ENCODE assay signal across 7 mouse cellular contexts in the genomic region with DNA sequence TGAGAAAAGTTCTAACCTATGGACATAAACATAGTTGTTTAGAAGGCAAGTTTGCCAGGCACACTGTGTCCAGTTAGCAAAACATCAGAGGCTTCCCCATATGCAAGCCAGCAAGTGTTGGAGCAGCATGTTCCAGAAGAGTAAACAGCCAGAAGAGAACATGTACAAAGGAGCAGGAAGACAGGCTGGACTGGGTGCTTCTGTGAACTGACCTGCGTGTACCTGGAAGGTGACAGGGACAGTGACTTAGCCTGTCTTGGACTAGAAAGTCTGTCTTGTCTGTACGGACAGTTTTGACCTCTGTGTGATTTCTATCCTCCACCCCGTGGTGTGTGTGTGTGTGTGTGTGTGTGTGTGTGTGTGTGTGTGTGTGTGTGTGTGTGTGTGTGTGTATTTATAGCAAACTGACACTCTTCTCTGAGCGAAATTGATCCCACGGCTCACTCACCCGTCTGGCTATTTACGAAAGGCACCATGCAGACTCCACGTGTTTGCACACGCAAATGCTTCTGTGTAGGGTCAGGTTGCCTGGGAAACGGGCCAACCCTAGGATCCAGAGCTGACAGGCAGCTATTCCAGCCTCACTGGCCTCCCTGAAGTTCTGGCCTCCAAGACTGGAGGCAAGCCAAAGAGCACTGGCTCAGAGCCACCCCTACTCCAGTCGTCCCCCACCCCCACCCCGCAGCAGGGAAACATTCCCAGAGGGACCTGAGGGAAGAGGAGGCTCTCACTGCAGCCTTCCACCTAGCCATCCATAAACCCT. TPM values are rescaled to one million over a fixed set of nuclear protein-coding genes. Genes with fewer than 3 reads are reported as not detected.
DNase-seq lines count a peak whose midpoint lies in the region; ATAC-seq lines count a peak whose summit lies in the region.

No protein-coding gene starts in this region.

- 17% methylated on average over 12 of the region's 12 CpGs for WGBS in forebrain, embryonic 13.5 days
- WGBS in heart, embryonic 16.5 days = 17% methylated on average over 12 of the region's 12 CpGs
- WGBS in neural tube, embryonic 11.5 days = 31% methylated on average over 12 of the region's 12 CpGs

- H3K4me2 ChIP-seq in forebrain, embryonic 13.5 days = peak overlapping the region; percentile 14; the same call in 1 of the 2 replicates
- peak overlapping the region; percentile 32; the same call in 1 of the 2 replicates for H3K4me2 ChIP-seq in heart, embryonic 16.5 days (ENCODE audit: low read depth, low read length)
- no peak overlapping the region for H3K4me2 ChIP-seq in neural tube, embryonic 11.5 days (ENCODE audit: low read depth)

- H3K9me3 ChIP-seq in forebrain, embryonic 13.5 days (replicated peaks) = no peaks in the 10 kb centered on the region
- H3K9me3 ChIP-seq in heart, embryonic 16.5 days (replicated peaks; ENCODE audit: control insufficient read depth, low read length) = no peaks in the 10 kb centered on the region
- no peaks in the 10 kb centered on the region for H3K9me3 ChIP-seq in neural tube, embryonic 11.5 days (ENCODE audit: control insufficient read depth, low read length)

- no peaks in the 10 kb centered on the region for H3K36me3 ChIP-seq in forebrain, embryonic 13.5 days (ENCODE audit: poor library complexity, severe bottlenecking)
- H3K36me3 ChIP-seq in heart, embryonic 16.5 days (ENCODE audit: control insufficient read depth, insufficient read depth) = no peaks in the 10 kb centered on the region
- H3K36me3 ChIP-seq in neural tube, embryonic 11.5 days (ENCODE audit: control insufficient read depth, insufficient read depth, low read length) = no peaks in the 10 kb centered on the region

- H3K4me3 ChIP-seq in forebrain, embryonic 13.5 days = no peak overlapping the region
- H3K4me3 ChIP-seq in heart, embryonic 16.5 days (ENCODE audit: low read length) = no peak overlapping the region
- H3K4me3 ChIP-seq in neural tube, embryonic 11.5 days (ENCODE audit: low read depth, low read length) = no peak overlapping the region

- DNase-seq in kidney, postnatal 25 days = peak; percentile 96 to 98
- DNase-seq in liver = peak; percentile 65
- DNase-seq in neural tube, embryonic 11.5 days (ENCODE audit: low spot score) = peak; percentile 58
- peak; percentile 25 for DNase-seq in urinary bladder, postnatal 10 days (ENCODE audit: low spot score)

- H3K9ac ChIP-seq in forebrain, embryonic 13.5 days = no peak overlapping the region
- H3K9ac ChIP-seq in heart, embryonic 16.5 days (ENCODE audit: low read length) = peak overlapping the region; percentile 29; the same call in 1 of the 2 replicates
- no peak overlapping the region for H3K9ac ChIP-seq in neural tube, embryonic 11.5 days (ENCODE audit: low read length)

- H3K4me1 ChIP-seq in forebrain, embryonic 13.5 days = peaks cover 28% of the 10 kb centered on the region
- peaks cover 18% of the 10 kb centered on the region for H3K4me1 ChIP-seq in heart, embryonic 16.5 days (ENCODE audit: control insufficient read depth, insufficient read depth, low read length)
- no peaks in the 10 kb centered on the region; the same call in 1 of the 2 replicates for H3K4me1 ChIP-seq in neural tube, embryonic 11.5 days (ENCODE audit: control insufficient read depth, insufficient read depth, low read length)

- peak overlapping the region; percentile 69 for H3K27ac ChIP-seq in forebrain, embryonic 13.5 days
- peak overlapping the region; percentile 76 for H3K27ac ChIP-seq in heart, embryonic 16.5 days (ENCODE audit: low read length)
- H3K27ac ChIP-seq in neural tube, embryonic 11.5 days (ENCODE audit: low read depth, low read length) = no peak overlapping the region

- H3K27me3 ChIP-seq in forebrain, embryonic 13.5 days = no peaks in the 10 kb centered on the region
- H3K27me3 ChIP-seq in heart, embryonic 16.5 days (ENCODE audit: control insufficient read depth, insufficient read depth, low read length) = no peaks in the 10 kb centered on the region
- H3K27me3 ChIP-seq in neural tube, embryonic 11.5 days (ENCODE audit: control insufficient read depth, insufficient read depth, low read length) = no peaks in the 10 kb centered on the region

- ATAC-seq in cerebellum, adult (ENCODE audit: insufficient number of reproducible peaks, low FRiP score, low TSS enrichment) = peak; percentile 54; the same call in 1 of the 2 replicates
- peak; percentile 92 for ATAC-seq in forebrain, embryonic 13.5 days
- ATAC-seq in heart, embryonic 16.5 days (replicated peaks; ENCODE audit: extremely low read depth, insufficient read depth, low FRiP score) = peak; percentile 92
- ATAC-seq in neural tube, embryonic 11.5 days (ENCODE audit: insufficient read depth, low FRiP score, low TSS enrichment) = peak; percentile 72

RNA-seq across cellular contexts. Expression of gene Lpin1, which starts 7.9 kb away (rescaled TPM):
- polyA plus RNA-seq in forebrain, embryonic 13.5 days (2015; fragmentation: Nextera tagmentation; extraction: Ambion mirVana) = 11.7 and 12.1 TPM in 2 replicates
- 7.5 and 8.3 TPM in 2 replicates for polyA plus RNA-seq in heart, embryonic 16.5 days (2015; fragmentation: Nextera tagmentation; extraction: Ambion mirVana)
- polyA plus RNA-seq in neural tube, embryonic 11.5 days (2014; fragmentation: Nextera tagmentation; extraction: Ambion mirVana) = 10.8 and 12.0 TPM in 2 replicates

RNA-seq across cellular contexts. Expression of gene Ntsr2, which starts 34.5 kb away (rescaled TPM):
- polyA plus RNA-seq in forebrain, embryonic 13.5 days (2015; fragmentation: Nextera tagmentation; extraction: Ambion mirVana) = 0.67 and 0.99 TPM in 2 replicates
- 0.12 and 0.14 TPM in 2 replicates for polyA plus RNA-seq in heart, embryonic 16.5 days (2015; fragmentation: Nextera tagmentation; extraction: Ambion mirVana)
- polyA plus RNA-seq in neural tube, embryonic 11.5 days (2014; fragmentation: Nextera tagmentation; extraction: Ambion mirVana) = not detected in 2 replicates

Comparison
In these comparisons a context has a peak if more than half of its experiments do, and no peak if none do; other contexts are left out.
1. DNase-seq: peak in every context shown above with its lines; median percentile 97 in kidney, postnatal 25 days; 65 in liver; 58 in neural tube, embryonic 11.5 days; 25 in urinary bladder, postnatal 10 days.